Mouse (Mus musculus): ENCODE measurements around the gene Mvk. TPM values are rescaled to one million over a fixed set of nuclear protein-coding genes. Genes with fewer than 3 reads are reported as not detected.

Mvk gene
- total RNA-seq, 2 experiments from 2014 or later, result 8.4 to 9.4 TPM

- DNase-seq (ENCODE audit: low spot score), result no peak
These were observed 13.0 kb downstream of the Mvk start for GRCm38 (mm10) chr5:114456995-114457605.

- DNase-seq (ENCODE audit: low spot score), result peak; percentile 76
These were observed 17.2 kb downstream of the Mvk start for GRCm38 (mm10) chr5:114461238-114461637.

DNA sequence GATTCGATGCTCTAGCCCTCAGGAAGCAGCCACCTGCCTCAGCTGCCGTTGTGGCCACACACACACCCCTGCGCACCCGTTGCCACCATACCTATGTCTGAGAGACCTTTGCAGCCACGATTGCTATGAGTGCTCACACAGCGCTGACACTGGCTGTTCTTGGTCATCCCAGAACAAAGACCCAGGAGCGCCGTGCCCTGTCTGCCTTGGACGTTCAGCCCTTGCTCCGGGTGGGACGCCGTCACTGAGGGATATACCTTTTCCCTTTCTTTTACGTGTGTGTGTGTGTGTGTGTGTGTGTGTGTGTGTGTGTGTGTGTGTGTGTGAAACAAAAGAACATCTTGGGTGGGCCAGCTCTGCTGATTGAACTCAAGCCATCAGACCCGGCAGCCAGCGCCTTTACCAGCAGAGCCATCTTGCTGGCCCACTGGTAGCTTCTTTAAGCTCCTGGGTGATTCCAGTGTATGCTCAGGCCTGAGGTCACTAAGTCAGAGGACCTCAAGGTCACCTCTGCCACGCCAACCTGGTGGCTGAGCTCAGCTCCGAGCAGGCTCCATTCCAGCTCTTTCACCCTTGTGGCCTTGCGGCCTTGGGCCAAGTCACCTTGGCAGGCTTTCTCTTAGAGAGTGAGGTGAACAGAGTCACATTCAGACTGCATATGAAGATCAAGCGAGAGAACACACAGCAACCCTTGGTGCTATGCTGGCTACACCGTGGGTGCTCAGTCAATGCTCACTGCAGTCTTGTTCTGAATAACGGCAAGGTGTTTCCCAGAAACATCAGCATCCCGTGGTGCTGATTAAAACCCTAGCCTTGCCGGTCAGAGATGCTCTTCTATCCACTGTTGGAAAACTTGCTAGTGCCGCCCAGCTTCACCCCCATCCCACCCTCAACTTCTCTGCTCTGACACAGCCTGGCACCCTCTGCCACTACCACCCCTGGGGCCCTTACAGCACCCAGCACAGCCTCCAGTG lies 18.3 kb downstream of the Mvk start:
- DNase-seq (ENCODE audit: low spot score), result no peak

DNA sequence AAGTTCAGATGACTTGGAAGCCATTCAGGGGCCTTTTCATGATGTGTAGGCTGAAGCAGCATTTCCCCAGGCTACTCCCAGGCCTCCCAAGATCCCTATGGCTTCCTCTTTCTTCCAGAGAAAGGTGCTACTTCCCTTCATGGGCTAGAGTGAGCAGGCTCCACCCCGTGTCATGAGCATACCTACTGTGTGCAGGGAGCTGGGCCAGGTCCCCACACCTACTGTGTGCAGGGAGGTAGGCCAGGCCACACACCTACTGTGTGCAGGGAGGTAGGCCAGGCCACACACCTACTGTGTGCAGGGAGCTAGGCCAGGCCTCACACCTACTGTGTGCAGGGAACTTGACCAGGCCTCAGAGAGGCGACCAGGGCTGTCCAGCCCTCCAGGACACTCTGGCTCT lies 20.5 kb downstream of the Mvk start:
- DNase-seq (ENCODE audit: low spot score), result no peak

DNA sequence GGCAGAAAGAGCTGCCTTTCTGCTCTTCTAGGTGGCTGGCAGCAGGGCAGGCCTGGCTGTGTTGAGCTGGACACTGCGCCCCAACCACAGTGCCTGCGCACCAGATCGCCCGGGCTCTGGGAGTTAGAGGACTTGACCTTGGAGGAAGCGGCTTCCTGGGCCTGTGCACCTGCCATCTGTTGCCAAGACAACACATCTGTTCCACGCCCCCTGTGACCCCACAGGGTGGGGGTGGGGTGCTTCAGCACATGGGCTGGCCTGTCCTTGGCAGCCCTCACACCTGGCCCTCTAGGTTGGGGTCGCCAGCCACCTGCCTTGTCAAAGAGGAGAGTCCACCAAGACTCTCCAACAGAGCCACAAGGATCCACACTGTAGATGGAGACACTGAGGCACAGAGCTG lies 21.6 kb downstream of the Mvk start:
- no peak for DNase-seq (ENCODE audit: low spot score)

DNA sequence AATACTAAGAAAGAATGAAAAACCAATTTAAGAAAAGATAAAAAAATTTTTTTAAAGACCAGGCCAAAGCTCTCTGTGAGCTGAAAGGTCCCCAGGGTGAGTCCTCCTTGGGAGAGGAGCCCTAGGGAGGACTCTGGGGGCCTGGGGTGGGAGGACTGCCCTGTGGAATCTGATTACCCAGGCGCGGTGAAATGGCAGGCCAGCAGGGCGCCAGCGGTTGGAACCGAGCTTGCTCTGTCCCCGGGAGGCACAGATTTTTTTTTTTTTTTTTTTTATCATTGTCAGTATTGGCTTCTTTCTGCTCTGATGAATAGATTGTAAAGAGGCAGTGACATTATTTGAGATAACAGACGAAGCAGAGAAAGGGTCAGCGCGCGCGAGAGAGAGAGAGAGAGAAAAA lies 22.9 kb downstream of the Mvk start:
- no peak for DNase-seq (ENCODE audit: low spot score)

DNA sequence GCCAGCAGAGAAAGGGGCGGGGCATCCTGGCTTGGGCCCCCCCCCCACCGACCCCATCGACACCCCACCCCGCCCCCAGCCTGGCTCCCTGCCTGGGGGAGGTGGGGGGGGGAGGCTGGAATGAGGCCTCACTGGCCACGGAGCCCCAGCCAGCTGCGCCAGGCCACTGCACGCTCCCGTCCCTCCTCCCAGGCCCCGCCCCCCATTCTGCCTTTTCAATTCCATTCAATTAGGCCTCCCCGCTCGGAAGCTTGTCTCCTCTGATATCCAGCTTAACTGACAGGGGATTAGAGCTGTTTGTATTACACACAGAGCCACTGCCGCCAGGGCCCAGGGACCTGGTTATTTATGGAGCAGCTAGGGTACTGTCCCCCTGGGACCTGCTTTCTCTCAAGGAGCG lies 23.4 kb downstream of the Mvk start:
- DNase-seq (ENCODE audit: low spot score), result peak; percentile 20

- DNase-seq (ENCODE audit: low spot score), result no peak
These were observed 23.9 kb downstream of the Mvk start for GRCm38 (mm10) chr5:114468007-114468406.

GRCm38 (mm10) chr5:114470359-114470758 lies 26.3 kb downstream of the Mvk start:
- no peak for DNase-seq (ENCODE audit: low spot score)

- no peak for DNase-seq (ENCODE audit: low spot score)
These were observed 30.8 kb downstream of the Mvk start for GRCm38 (mm10) chr5:114474741-114475491.

GRCm38 (mm10) chr5:114478267-114478666 lies 34.2 kb downstream of the Mvk start:
- no peak for DNase-seq (ENCODE audit: low spot score)

GRCm38 (mm10) chr5:114482587-114483011 lies 38.5 kb downstream of the Mvk start:
- no peak for DNase-seq (ENCODE audit: low spot score)

DNA sequence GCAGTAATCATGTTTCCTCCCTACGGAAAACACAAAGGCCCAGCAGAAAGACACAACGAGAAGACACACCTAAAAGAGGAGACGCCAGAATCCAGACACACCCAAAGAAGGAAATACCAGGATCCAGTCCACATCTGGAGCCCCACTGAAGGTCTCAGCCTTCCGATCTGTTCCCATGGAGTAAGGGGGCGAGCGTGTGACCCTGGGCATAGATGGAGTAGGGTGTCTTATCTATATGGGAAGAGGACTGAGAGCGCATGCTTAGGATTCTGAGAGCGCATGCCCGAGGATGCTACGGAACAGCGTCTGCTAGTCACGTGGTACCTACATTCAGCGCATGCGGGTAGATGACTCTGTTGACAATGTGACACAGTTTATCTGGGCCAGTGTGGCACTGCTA lies 41.6 kb downstream of the Mvk start:
- no peak for DNase-seq (ENCODE audit: low spot score)

DNA sequence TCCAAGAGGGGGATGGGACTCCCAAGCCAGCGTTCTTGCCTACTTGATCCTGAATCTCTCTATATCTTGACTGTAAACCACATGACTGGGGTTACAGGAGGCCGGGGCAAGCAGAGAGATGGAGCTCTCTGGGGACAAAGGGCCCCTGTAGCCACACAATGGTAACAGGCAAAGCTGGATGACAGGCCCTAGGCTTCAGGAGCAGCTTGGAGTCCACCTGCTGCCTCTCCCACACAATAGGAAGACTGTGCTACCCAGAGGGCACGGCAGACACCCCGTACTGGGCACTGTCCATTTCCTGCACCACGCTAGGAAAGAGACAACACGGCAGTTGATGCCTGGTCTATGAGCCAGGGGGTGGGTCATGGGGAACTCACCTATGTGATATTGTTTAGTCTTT lies 45.5 kb downstream of the Mvk start:
- no peak for DNase-seq (ENCODE audit: low spot score)

DNA sequence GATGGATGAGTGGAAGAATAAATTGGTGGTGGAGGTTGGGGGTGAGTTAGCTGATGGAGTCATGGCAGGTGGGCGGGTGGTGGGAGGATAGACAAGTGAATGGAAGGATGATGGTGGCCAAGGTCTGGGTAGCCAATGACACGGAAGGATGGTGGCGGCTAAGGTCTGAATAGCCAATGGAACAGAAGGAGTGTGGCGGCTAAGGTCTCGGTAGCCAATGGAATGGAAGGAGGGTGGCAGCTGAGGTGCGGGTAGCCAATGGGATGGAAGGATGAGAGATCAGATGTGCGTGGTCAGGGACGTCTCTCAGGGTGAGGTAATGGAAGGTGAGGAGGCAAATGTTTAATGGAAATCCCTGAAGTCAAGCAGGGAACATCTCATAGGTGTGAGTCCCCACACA lies 46.2 kb downstream of the Mvk start:
- DNase-seq (ENCODE audit: low spot score), result no peak

DNA sequence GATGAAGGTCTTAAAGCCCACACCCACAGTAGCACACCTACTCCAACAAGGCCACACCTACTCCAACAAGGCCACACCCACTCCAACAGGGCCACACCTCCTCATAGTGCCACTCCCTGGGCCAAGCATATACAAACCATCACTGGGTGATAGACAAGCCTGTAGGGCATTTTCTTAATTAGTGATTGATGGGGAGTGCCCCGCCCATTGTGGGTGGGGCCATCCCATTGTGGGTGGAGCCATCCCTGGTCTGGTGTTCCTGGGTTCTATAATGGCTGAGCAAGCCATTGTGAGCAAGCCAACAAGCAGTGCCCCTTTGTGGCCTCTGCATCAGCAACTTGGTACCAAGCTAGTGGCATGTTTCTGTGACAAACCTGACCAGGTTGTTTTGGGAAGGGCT lies 50.7 kb downstream of the Mvk start:
- no peak for DNase-seq (ENCODE audit: low spot score)

DNA sequence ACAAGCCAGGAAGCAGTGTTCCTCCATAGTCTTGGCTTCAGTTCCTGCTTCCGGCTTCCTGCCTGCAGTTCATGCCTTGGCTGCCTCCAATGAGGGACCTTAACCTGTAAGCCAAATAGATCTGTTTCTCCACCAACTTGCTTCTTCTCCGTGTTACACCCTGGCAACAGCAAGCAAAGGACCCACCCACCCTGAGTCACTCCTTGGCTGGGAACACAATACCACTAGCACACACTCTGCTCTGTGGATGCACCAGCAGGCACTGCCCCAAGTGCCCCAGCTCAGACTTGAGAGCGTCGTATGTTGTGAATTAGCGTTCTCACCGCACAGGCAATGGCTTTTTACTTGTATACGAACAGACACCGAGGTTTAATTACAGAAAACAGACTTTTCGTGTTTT lies 57.2 kb downstream of the Mvk start:
- peak; percentile 18 for DNase-seq (ENCODE audit: low spot score)

DNA sequence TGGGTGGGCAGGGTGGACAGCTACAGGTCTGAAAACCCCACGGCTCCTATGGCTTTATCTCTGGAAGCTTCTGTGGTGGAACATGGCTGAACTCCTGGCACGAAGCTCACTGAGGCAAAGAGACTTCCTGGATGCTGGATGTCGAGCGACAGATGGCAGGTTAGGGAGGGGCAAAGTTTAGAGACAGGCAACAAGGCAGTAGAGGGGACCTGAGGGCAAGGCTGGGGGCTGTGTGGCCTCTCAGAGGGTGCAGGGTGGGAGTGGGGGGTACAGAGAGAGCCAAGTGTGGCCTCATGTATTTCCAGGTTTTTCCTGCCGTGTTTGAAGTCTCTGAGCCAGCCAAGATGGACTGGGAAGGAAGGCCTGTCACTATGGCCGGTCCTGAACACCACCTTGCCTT lies 60.8 kb downstream of the Mvk start:
- no peak for DNase-seq (ENCODE audit: low spot score)

DNA sequence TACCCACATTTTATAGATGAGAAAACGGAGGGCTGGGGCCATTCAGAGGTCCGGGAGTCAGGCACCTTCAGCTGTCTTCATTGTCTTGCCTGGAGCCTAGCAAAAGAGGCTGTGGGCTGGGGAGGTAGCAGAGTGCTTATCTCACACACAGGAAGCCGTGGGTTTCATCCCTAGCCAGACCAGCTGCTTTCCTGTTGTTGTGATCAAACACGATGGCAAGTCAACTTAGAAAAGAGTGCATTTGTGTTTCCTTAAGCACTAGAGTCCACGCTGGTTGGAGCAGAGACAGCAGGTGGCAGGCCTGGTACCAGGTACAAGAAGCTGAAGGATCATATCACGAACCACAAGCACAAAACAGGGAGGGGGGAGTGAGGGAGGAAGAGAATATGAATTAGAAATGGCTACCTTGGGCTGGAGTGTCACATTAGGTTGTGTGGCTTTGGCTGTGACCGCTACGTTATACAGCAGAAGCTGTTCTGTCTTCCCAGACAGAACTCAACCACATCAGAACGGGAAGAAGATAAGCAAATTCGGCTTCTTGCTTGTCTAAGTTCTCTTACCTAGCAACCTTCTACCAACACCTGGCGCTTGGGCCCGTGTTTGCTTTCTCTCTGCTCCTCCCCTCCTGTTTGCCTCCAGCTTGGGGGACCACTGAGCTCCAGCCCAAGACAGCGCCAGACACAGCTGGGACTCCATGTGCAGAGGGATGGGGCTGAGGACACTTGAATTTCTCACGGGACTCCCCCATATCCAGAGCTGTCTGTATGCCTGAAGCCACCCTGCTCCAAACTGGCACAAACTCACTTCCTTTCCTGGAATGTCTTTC lies 61.4 kb downstream of the Mvk start:
- DNase-seq (ENCODE audit: low spot score), result no peak

DNA sequence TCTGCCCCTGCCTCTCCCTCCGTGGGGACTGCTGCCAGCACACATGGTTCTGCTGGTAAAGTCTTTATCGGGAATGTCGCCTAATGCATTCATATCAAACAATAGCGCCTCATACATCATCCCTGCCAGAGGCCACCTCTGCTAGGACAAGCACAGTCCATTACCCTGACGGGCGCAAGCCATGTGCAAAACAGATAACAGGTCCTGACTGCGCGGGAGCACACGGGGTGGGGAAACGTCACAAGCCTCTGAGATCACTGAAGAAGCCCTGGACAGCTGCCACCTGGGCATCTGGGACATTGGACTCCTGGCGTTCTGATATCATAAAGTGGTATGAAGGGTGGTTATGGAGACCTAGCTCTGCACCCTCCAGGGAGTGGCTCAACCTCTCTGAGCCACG lies 63.3 kb downstream of the Mvk start:
- DNase-seq (ENCODE audit: low spot score), result no peak

GRCm38 (mm10) chr5:114507964-114508363 lies 63.9 kb downstream of the Mvk start:
- DNase-seq (ENCODE audit: low spot score), result no peak

Data from gastrocnemius, adult 18-20 months (tissue).